Mouse (Mus musculus): ENCODE data around the gene Galnt14. TPM values are rescaled to one million over a fixed set of nuclear protein-coding genes. Genes with fewer than 3 reads are reported as not detected.

The Galnt14 gene
- polyA plus RNA-seq, 1 experiment, result not detected

DNA sequence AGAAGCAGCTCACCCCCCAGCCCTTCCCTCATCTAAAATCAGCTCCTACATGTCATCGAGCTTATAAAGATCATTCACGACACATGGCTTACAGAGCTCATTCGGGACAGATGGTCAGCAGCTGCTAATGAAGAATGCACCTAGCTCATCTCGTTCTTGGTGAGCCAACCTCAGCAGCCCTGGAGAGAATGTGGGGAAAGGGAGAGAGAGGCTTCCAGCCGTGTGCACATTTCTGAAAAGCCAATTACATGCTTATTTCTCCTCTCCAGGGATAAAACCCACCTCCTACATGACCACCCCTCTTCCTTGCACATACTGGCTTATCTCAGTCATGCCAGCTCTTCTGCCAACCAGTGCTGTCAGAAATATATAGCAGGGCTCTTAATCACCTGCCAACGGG is 110.3 kb downstream of the Galnt14 start:
- H3K4me1 ChIP-seq (ENCODE audit: control insufficient read depth), result no peaks in the 10 kb centered on the region
- no peaks in the 10 kb centered on the region for H3K27me3 ChIP-seq (ENCODE audit: control insufficient read depth)
- no peaks in the 10 kb centered on the region for H3K36me3 ChIP-seq (ENCODE audit: control insufficient read depth)
- peaks cover 2% of the 10 kb centered on the region; the same call in 1 of the 2 replicates for H3K9me3 ChIP-seq (ENCODE audit: control insufficient read depth, low read length)
- no peak for TF ChIP-seq TAL1 (IDR thresholded peaks at IDR 0.05; ENCODE audit: low read length)
- no peak for TF ChIP-seq GATA1 (IDR thresholded peaks at IDR 0.05; ENCODE audit: low read length)
- no peak overlapping the region for H3K4me3 ChIP-seq (replicated peaks)

DNA sequence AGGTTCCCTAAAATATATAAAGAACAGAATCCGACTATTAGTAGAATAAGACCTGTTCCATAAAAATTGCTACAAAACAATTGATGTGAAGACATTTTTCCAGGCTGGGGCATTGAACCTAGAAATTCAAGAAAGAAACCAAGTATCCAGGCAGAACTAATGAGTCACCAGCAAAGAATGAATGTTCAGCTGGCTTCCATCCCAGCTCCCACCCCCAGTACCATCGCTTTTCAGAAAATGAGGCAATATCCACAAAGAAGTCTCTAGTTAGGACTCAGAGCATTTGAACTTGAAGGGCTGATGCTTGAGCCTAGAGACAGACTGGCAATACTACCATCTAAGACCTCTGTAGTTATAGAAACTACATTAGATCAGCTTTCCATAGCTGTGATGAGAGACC is 118.2 kb downstream of the Galnt14 start:
- no peaks in the 10 kb centered on the region for H3K27me3 ChIP-seq (ENCODE audit: control insufficient read depth)
- no peak overlapping the region for H3K4me3 ChIP-seq (replicated peaks)
- H3K9me3 ChIP-seq (ENCODE audit: control insufficient read depth, low read length), result peaks cover 2% of the 10 kb centered on the region; the same call in 1 of the 2 replicates
- no peak for TF ChIP-seq GATA1 (IDR thresholded peaks at IDR 0.05; ENCODE audit: low read length)
- no peak for TF ChIP-seq TAL1 (IDR thresholded peaks at IDR 0.05; ENCODE audit: low read length)
- no peaks in the 10 kb centered on the region for H3K4me1 ChIP-seq (ENCODE audit: control insufficient read depth)
- H3K36me3 ChIP-seq (ENCODE audit: control insufficient read depth), result no peaks in the 10 kb centered on the region

DNA sequence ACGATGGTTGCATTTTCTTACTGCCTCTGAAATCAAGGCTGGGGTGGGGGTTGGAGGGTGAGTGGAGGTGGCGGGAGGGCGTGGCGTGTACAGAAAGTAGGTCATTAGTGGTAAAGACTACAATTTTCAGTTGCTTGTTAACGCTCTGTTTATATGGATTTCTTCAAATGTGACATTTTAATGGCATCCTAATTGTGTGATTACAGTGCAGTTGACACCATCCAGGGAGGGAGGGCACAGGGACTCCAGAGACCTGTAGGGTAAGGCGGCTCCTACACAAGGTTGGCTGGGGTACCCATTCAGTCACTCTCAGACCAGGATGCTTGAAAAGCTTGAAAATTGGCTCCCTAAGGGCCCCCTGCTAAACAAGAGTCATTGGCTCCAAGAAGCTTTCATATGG is 122.7 kb downstream of the Galnt14 start:
- peaks cover 2% of the 10 kb centered on the region; the same call in 1 of the 2 replicates for H3K9me3 ChIP-seq (ENCODE audit: control insufficient read depth, low read length)
- no peaks in the 10 kb centered on the region for H3K36me3 ChIP-seq (ENCODE audit: control insufficient read depth)
- TF ChIP-seq GATA1 (IDR thresholded peaks at IDR 0.05; ENCODE audit: low read length) (no peak), TAL1 (IDR thresholded peaks at IDR 0.05; ENCODE audit: low read length) (no peak)
- H3K4me1 ChIP-seq (ENCODE audit: control insufficient read depth), result no peaks in the 10 kb centered on the region
- H3K4me3 ChIP-seq (replicated peaks), result no peak overlapping the region
- no peaks in the 10 kb centered on the region for H3K27me3 ChIP-seq (ENCODE audit: control insufficient read depth)

DNA sequence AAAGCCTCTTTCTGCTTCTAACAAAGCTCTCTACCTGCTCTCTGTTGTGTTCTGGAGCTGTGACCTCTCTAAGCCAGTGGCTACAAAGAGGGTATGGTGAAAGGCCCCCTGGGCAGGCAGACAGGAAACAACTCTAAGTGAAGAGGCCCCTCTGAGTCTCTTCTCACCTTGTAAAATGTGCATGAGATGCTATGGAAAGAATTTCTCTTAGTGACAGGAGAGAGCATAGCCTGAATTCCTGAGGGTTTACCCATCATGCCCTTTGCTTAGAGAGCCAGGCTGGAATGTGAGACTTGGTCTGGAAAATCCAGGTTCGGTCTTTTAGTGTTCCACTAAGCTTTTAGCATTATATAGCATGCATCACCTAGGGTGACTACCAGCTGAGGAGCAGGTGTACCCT is 136.1 kb downstream of the Galnt14 start:
- Histone ChIP-seq H3K9me3 (ENCODE audit: control insufficient read depth, low read length) (no peaks in the 10 kb centered on the region), H3K4me3 (replicated peaks) (no peak overlapping the region), H3K4me1 (ENCODE audit: control insufficient read depth) (no peaks in the 10 kb centered on the region), H3K36me3 (ENCODE audit: control insufficient read depth) (no peaks in the 10 kb centered on the region), H3K27me3 (ENCODE audit: control insufficient read depth) (no peaks in the 10 kb centered on the region)
- no peak for TF ChIP-seq TAL1 (IDR thresholded peaks at IDR 0.05; ENCODE audit: low read length)
- no peak for TF ChIP-seq GATA1 (IDR thresholded peaks at IDR 0.05; ENCODE audit: low read length)

DNA sequence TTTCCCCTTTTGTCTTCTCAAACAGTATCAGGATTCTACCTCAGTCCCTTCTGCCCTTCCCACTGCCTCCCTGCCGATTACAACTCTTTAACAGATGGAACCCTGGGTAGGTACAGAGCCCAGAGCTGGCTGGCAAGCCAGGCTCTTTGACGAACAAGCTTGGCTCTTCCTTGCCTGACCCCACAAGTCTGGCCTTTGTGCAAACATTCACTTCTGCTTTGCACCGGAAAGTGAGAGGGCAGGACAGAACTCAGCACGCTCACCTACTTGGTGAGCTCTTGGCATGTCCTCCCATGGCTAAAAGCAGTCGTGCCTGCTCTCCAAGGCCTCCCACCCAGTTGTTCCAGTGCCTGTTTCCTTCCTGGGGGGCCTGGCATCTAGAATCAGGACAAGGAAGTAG is 137.4 kb downstream of the Galnt14 start:
- Histone ChIP-seq H3K36me3 (ENCODE audit: control insufficient read depth) (no peaks in the 10 kb centered on the region), H3K4me3 (replicated peaks) (no peak overlapping the region), H3K4me1 (ENCODE audit: control insufficient read depth) (no peaks in the 10 kb centered on the region), H3K9me3 (ENCODE audit: control insufficient read depth, low read length) (no peaks in the 10 kb centered on the region), H3K27me3 (ENCODE audit: control insufficient read depth) (no peaks in the 10 kb centered on the region)
- no peak for TF ChIP-seq TAL1 (IDR thresholded peaks at IDR 0.05; ENCODE audit: low read length)
- TF ChIP-seq GATA1 (IDR thresholded peaks at IDR 0.05; ENCODE audit: low read length), result no peak

DNA sequence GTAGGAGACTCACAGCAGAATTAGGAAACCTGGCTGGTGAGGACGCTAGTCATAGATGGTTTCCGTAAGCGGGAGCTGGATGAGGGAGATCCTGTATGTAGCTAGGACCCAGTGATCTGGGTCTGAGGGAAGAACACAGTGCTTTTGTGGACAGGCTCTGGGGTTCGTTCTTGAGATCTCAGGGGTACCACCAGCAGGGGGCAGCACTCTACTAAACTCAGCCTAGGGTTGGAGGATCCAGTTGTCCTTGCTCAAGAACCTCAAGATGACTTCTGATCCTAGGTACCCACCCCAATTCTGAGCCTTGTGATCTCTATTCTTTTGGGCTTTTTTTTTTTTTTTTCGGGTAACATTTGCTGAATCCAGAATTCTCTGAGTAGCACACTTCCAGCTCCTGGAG is 137.8 kb downstream of the Galnt14 start:
- Histone ChIP-seq H3K27me3 (ENCODE audit: control insufficient read depth) (no peaks in the 10 kb centered on the region), H3K4me3 (replicated peaks) (no peak overlapping the region), H3K36me3 (ENCODE audit: control insufficient read depth) (no peaks in the 10 kb centered on the region), H3K4me1 (ENCODE audit: control insufficient read depth) (no peaks in the 10 kb centered on the region), H3K9me3 (ENCODE audit: control insufficient read depth, low read length) (no peaks in the 10 kb centered on the region)
- no peak for TF ChIP-seq GATA1 (IDR thresholded peaks at IDR 0.05; ENCODE audit: low read length)
- no peak for TF ChIP-seq TAL1 (IDR thresholded peaks at IDR 0.05; ENCODE audit: low read length)

DNA sequence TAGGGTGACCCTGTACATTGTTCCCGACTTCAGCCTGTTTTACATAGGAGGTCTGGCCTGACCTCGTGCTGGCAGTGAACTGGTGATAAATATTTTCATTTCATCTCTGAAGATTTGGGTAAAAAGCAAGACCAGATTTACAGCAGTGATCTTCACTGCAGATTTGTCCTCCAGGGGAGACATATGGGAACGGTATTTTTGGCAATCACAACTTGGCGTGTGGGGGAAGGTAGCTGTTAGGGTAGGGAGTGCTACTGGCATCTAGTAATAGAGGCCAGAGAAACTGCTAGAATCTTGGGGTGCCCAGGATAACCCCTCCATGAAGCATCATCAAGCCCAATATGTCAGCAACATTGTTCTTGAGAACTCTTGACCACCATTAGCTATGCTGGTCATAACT is 138.3 kb downstream of the Galnt14 start:
- Histone ChIP-seq H3K36me3 (ENCODE audit: control insufficient read depth) (no peaks in the 10 kb centered on the region), H3K27me3 (ENCODE audit: control insufficient read depth) (no peaks in the 10 kb centered on the region), H3K4me1 (ENCODE audit: control insufficient read depth) (no peaks in the 10 kb centered on the region), H3K9me3 (ENCODE audit: control insufficient read depth, low read length) (no peaks in the 10 kb centered on the region), H3K4me3 (replicated peaks) (no peak overlapping the region)
- TF ChIP-seq TAL1 (IDR thresholded peaks at IDR 0.05; ENCODE audit: low read length), result no peak
- TF ChIP-seq GATA1 (IDR thresholded peaks at IDR 0.05; ENCODE audit: low read length), result no peak

DNA sequence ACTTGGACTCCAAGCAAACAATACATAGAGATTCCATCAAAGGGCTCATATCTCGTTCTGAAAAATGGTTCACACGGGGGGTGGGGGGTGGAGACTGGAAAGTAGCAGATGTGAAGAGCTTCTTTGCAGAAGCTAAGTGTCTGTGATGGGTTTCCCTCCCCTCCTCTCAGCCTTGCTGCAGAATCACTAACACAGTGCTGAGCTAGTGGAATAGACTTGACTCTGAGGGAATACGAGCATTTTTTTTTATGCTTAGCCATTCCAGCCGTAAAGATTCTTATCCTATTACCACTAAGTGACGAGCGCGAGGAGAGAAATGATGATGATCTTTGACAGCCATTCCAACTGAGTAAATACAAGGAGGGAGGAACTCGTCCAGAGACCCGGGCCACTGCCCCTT is 142.0 kb downstream of the Galnt14 start:
- TF ChIP-seq TAL1 (IDR thresholded peaks at IDR 0.05; ENCODE audit: low read length) (no peak), GATA1 (IDR thresholded peaks at IDR 0.05; ENCODE audit: low read length) (no peak)

DNA sequence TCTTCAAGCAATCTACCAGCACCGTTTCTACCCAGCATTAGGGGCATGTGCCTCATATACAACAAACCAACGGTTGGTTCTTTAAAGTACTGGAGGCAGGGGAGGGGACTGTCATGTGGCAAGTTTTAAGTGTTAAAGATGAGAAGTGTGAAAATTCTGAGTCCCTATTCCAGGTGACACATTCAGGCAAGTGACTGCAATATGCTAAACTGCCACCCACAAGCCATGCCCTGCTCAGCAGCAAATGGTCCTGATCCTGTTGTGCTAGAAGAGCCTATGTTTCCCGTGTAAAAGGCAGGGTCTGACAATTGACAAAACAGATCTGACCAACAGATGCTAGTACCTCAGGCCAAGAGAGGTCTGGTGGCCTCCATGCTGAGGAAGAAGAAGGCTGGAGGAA is 149.1 kb downstream of the Galnt14 start:
- Histone ChIP-seq H3K4me3 (replicated peaks) (no peak overlapping the region), H3K27me3 (ENCODE audit: control insufficient read depth) (no peaks in the 10 kb centered on the region)
- no peak for TF ChIP-seq TAL1 (IDR thresholded peaks at IDR 0.05; ENCODE audit: low read length)
- no peak for TF ChIP-seq GATA1 (IDR thresholded peaks at IDR 0.05; ENCODE audit: low read length)

More for the DNA sequence above, 142.0 kb downstream of the Galnt14 start:
- no peaks in the 10 kb centered on the region for H3K9me3 ChIP-seq (ENCODE audit: control insufficient read depth, low read length)
- H3K4me1 ChIP-seq (ENCODE audit: control insufficient read depth), result no peaks in the 10 kb centered on the region
- H3K36me3 ChIP-seq (ENCODE audit: control insufficient read depth), result no peaks in the 10 kb centered on the region
- H3K4me3 ChIP-seq (replicated peaks), result no peak overlapping the region
- H3K27me3 ChIP-seq (ENCODE audit: control insufficient read depth), result no peaks in the 10 kb centered on the region

DNA sequence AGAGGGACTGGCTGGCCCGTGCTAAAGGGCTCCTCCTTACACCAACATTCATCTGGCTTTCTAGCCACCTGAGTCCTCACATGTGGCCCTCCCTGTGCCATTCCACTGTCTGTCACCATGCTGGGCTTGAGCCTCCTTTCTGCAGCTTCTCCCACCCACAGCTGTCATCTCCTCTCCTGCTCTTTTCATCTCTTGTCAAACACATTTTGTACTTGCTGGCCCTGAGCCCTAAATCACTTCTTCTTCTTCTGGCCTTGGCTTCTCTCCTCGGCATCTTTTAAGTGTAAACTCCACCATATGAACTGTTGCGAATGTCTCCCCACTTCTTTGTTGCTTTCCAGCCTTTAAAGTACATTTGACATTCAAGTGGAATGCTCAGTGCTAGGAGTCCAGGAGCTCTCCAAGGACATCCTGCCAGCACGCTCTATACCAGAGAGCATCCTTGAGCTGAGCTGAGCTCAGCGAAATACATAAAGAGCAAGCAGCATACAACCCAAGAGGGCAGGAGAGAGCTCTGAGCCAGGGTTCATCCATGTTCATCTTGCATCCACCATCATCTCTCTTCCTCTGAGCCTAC is 150.0 kb downstream of the Galnt14 start:
- H3K4me1 ChIP-seq (ENCODE audit: control insufficient read depth), result no peaks in the 10 kb centered on the region
- TF ChIP-seq TAL1 (IDR thresholded peaks at IDR 0.05; ENCODE audit: low read length) (no peak), GATA1 (IDR thresholded peaks at IDR 0.05; ENCODE audit: low read length) (no peak)
- no peaks in the 10 kb centered on the region for H3K36me3 ChIP-seq (ENCODE audit: control insufficient read depth)
- no peaks in the 10 kb centered on the region for H3K9me3 ChIP-seq (ENCODE audit: control insufficient read depth, low read length)
- no peak overlapping the region for H3K4me3 ChIP-seq (replicated peaks)
- no peaks in the 10 kb centered on the region for H3K27me3 ChIP-seq (ENCODE audit: control insufficient read depth)

More for the DNA sequence above, 149.1 kb downstream of the Galnt14 start:
- no peaks in the 10 kb centered on the region for H3K4me1 ChIP-seq (ENCODE audit: control insufficient read depth)
- H3K36me3 ChIP-seq (ENCODE audit: control insufficient read depth), result no peaks in the 10 kb centered on the region
- H3K9me3 ChIP-seq (ENCODE audit: control insufficient read depth, low read length), result no peaks in the 10 kb centered on the region
